Mouse (Mus musculus) spleen, adult 2 months (tissue): ENCODE results near the gene Lrp6. TPM values are rescaled to one million over a fixed set of nuclear protein-coding genes. Genes with fewer than 3 reads are reported as not detected.

Experiments used
- DNase-seq, 2 experiments: peaks; one replicate each; pipeline versions ENCODE4 v3.0.0 to v3.0.0-alpha.2; 2012 to 2021; ENCODE audit warnings: low spot score in 2 of 2, low read depth in 1 of 2
- H3K27ac ChIP-seq: fragments of 200-500 bp; 2 replicates; pipeline ENCODE4 v1.5.1; 2012; ENCODE audit warnings: low read length, inconsistent platforms; ENCODE audit not compliant: insufficient read depth
- H3K27me3 ChIP-seq: fragments of 200-500 bp; 2 replicates; pipeline ENCODE4 v1.6.1; 2012; ENCODE audit warnings: mild to moderate bottlenecking, moderate library complexity, low read length, inconsistent platforms; ENCODE audit not compliant: control insufficient read depth, insufficient read depth
- H3K36me3 ChIP-seq: fragments of 200-500 bp; 2 replicates; pipeline ENCODE4 v1.6.1; 2012; ENCODE audit warnings: mild to moderate bottlenecking, low read length, inconsistent platforms; ENCODE audit not compliant: control insufficient read depth, insufficient read depth
- H3K4me1 ChIP-seq: fragments of 200-500 bp; 2 replicates; pipeline ENCODE4 v1.6.1; 2011; ENCODE audit warnings: inconsistent platforms; ENCODE audit not compliant: control insufficient read depth, insufficient read depth, insufficient read length
- H3K4me3 ChIP-seq: fragments of 200-500 bp; 2 replicates; pipeline ENCODE4 v1.5.1; 2011; ENCODE audit warnings: mild to moderate bottlenecking, inconsistent platforms; ENCODE audit not compliant: insufficient read depth, insufficient read length; ENCODE audit errors: extremely low read depth
- CTCF ChIP-seq: fragments of 200-500 bp; IDR thresholded peaks from 2 replicates; pipeline ENCODE4 v1.5.1; 2011; ENCODE audit warnings: mild to moderate bottlenecking, inconsistent platforms; ENCODE audit not compliant: insufficient read depth, insufficient read length, insufficient replicate concordance; ENCODE audit errors: extremely low read depth
- POLR2A ChIP-seq: fragments of 200-500 bp; IDR thresholded peaks from 2 replicates; pipeline ENCODE4 v1.6.1; 2011; ENCODE audit warnings: low read depth, low read length, inconsistent platforms
- WGBS: fragments of 180-500 bp; shearing (Covaris S2); methylation state at CpG from one replicate; pipeline ENCODE4 v1.1.7; 2018; 5-methylcytosine and 5-hydroxymethylcytosine counted together
- polyA plus RNA-seq: library from polyadenylated mRNA; depleted of rRNA; stranded (reverse); fragments of >200 nt; gene quantifications from 2 replicates; pipeline ENCODE4 v1.2.3, GENCODE M21; 2012

Gene Lrp6
- polyA plus RNA-seq, 1 experiment, result 10.8 TPM

GRCm38 (mm10) chr6:134594569-134595442 is 28.0 kb upstream of the Lrp6 start:
- Histone ChIP-seq H3K27me3 (no peaks in the 10 kb centered on the region), H3K4me1 (no peaks in the 10 kb centered on the region), H3K27ac (no peak overlapping the region), H3K4me3 (peak overlapping the region; percentile 3; the same call in 1 of the 2 replicates), H3K36me3 (no peaks in the 10 kb centered on the region)
- TF ChIP-seq POLR2A (no peak), CTCF (no peak)
- WGBS, result 20% methylated on average over 21 of the region's 21 CpGs
- no peak for DNase-seq

- TF ChIP-seq CTCF (no peak), POLR2A (no peak)
- H3K27me3 ChIP-seq, result no peaks in the 10 kb centered on the region
- H3K4me3 ChIP-seq, result no peak overlapping the region
- H3K4me1 ChIP-seq, result no peaks in the 10 kb centered on the region
- no peak overlapping the region for H3K27ac ChIP-seq
- 87% methylated on average over 2 of the region's 2 CpGs for WGBS
- H3K36me3 ChIP-seq, result no peaks in the 10 kb centered on the region
- DNase-seq, result no peak
Observed at GRCm38 (mm10) chr6:134591614-134592013, 24.8 kb upstream of the Lrp6 start.

GRCm38 (mm10) chr6:134586241-134586640 is 19.5 kb upstream of the Lrp6 start:
- 87% methylated on average over 5 of the region's 5 CpGs for WGBS
- TF ChIP-seq POLR2A, result no peak
- TF ChIP-seq CTCF, result no peak
- Histone ChIP-seq H3K27ac (no peak overlapping the region), H3K4me3 (no peak overlapping the region), H3K27me3 (no peaks in the 10 kb centered on the region), H3K36me3 (no peaks in the 10 kb centered on the region), H3K4me1 (no peaks in the 10 kb centered on the region)
- no peak for DNase-seq

DNA sequence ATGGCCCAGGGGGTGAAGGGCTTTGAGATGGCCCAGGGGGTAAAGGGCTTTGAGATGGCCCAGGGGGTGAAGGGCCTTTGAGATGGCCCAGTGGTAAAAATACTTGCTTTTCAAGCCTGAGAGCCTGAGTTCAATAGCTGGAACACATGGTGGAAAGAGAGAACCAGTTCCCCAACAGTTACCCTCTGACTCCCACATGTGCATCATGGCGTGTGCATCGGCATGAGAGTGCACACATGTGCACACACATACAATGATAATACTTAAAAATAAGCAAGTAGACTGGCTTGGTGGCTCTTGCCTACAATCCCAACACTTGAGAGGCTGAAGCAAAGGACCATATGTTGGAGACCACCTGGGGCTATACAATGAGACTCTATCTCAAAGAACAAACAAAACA is 17.9 kb upstream of the Lrp6 start:
- 100% methylated on average over 2 of the region's 2 CpGs for WGBS
- TF ChIP-seq POLR2A (no peak), CTCF (no peak)
- DNase-seq, result no peak
- H3K36me3 ChIP-seq, result no peaks in the 10 kb centered on the region
- no peak overlapping the region for H3K27ac ChIP-seq
- H3K4me3 ChIP-seq, result no peak overlapping the region
- H3K27me3 ChIP-seq, result no peaks in the 10 kb centered on the region
- no peaks in the 10 kb centered on the region for H3K4me1 ChIP-seq

DNA sequence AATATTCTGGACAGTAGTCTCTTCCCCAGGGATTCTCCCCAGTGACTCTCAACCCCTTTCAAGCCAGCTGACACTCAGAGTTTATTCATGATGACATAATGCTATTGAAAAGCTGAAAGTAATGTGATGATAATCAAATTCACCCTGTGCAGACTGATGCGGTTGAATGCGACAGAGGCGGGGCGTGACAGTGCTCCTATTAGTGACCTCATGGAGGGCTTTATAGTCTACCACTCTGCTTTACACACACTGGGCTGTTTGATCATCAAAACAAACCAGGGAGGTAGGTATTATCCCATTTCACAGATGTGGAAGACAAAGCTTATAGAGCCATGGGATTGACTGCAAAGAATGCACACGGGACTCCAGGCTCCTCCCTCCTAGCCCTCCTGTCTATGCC is 15.3 kb upstream of the Lrp6 start:
- 92% methylated on average over 5 of the region's 5 CpGs for WGBS
- TF ChIP-seq CTCF (no peak), POLR2A (no peak)
- no peak for DNase-seq
- no peaks in the 10 kb centered on the region for H3K36me3 ChIP-seq
- H3K4me3 ChIP-seq, result no peak overlapping the region
- no peak overlapping the region for H3K27ac ChIP-seq
- H3K4me1 ChIP-seq, result no peaks in the 10 kb centered on the region; the same call in 1 of the 2 replicates
- H3K27me3 ChIP-seq, result no peaks in the 10 kb centered on the region

DNA sequence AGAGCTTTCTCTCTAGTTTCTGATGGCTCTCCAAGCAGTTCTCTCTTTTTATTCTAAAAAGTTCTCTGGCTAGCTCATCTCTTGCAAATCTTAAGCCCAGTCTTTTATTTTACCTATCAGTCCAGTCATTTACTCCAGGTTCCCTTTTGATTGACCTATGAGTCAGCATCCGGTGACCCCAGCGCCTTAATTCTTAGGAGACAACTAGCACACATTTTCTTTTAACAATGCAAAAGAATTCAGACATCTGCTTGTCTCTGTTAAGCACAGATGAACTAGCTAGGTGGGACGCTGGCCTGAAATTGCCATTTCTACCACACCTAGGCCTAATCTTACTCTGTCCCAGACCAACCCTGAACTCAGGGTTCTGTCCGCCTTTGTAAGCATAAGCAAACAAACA is 12.7 kb upstream of the Lrp6 start:
- Histone ChIP-seq H3K27me3 (no peaks in the 10 kb centered on the region), H3K4me3 (no peak overlapping the region), H3K36me3 (no peaks in the 10 kb centered on the region), H3K27ac (no peak overlapping the region), H3K4me1 (no peaks in the 10 kb centered on the region; the same call in 1 of the 2 replicates)
- TF ChIP-seq CTCF (no peak), POLR2A (no peak)
- DNase-seq, result no peak
- 89% methylated on average over 4 of the region's 4 CpGs for WGBS

DNA sequence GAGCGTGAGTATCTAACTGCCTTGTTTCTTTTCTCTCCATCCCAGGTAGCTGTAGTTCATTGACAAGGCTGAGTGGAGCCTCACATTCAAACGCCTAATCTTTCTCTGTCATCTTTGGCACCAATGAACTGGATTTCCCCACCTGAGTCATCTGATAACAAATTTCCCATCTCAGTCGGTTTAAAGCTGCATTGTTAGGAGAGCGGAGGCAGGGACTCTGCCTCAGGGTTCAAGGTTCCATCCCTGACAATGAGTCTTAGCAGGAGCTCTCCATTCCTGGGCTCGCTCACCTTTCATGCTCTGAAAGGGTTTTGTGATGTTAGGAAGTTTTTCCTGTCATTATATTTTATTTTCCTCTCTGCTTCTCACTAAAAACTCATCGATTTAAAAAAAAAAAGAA is 11.3 kb upstream of the Lrp6 start:
- H3K4me3 ChIP-seq, result no peak overlapping the region
- no peaks in the 10 kb centered on the region; the same call in 1 of the 2 replicates for H3K4me1 ChIP-seq
- no peak for DNase-seq
- WGBS, result 70% methylated on average over 6 of the region's 6 CpGs
- no peaks in the 10 kb centered on the region for H3K27me3 ChIP-seq
- H3K27ac ChIP-seq, result no peak overlapping the region
- no peaks in the 10 kb centered on the region for H3K36me3 ChIP-seq
- TF ChIP-seq POLR2A, result no peak
- no peak for TF ChIP-seq CTCF
